Mouse (Mus musculus) CH12.LX (cell line): ENCODE results near the gene Mme. TPM values are rescaled to one million over a fixed set of nuclear protein-coding genes. Genes with fewer than 3 reads are reported as not detected.

Experiments
- DNase-seq: peaks from one replicate; pipeline ENCODE4 v3.0.0-alpha.2; 2013; ENCODE audit errors: extremely low read depth
- H3K27ac ChIP-seq: 2 replicates; pipeline ENCODE4 v1.5.1; 2012; ENCODE audit warnings: low read depth, mild to moderate bottlenecking, control low read depth, moderate library complexity; ENCODE audit not compliant: insufficient read depth
- H3K27me3 ChIP-seq: replicated peaks from 2 replicates; pipeline ENCODE3; 2012; ENCODE audit warnings: inconsistent platforms
- H3K36me3 ChIP-seq, 2 experiments: replicated peaks in 1 of 2; 2 replicates each; pipeline versions ENCODE3 to v1.6.1; 2012; ENCODE audit warnings: inconsistent platforms in 1 of 2, low read length in 1 of 2, mild to moderate bottlenecking in 1 of 2, mixed read lengths in 1 of 2, moderate library complexity in 1 of 2; ENCODE audit not compliant: control insufficient read depth in 1 of 2, insufficient read depth in 1 of 2
- H3K4me1 ChIP-seq, 2 experiments: 2 replicates each; pipeline ENCODE4 v1.6.1; 2012; ENCODE audit warnings: inconsistent platforms in 1 of 2, moderate library complexity in 1 of 2; ENCODE audit not compliant: insufficient read depth in 2 of 2, control insufficient read depth in 1 of 2
- H3K4me2 ChIP-seq: 2 replicates; pipeline ENCODE4 v1.6.1; 2012; ENCODE audit warnings: low read depth, mild to moderate bottlenecking, control low read depth; ENCODE audit not compliant: poor library complexity, insufficient read depth, severe bottlenecking
- H3K4me3 ChIP-seq, 3 experiments: fragments of 150-350 bp in 1 of 3; sonication (generic) in 1 of 3; replicated peaks in 1 of 3; 2 replicates each; pipeline versions ENCODE3 to v1.5.1; 2011 to 2012; ENCODE audit warnings: low read depth in 2 of 3, low read length in 2 of 3, mild to moderate bottlenecking in 2 of 3, moderate library complexity in 2 of 3, control low read depth in 1 of 3, improper control_type of control experiment in 1 of 3, inconsistent platforms in 1 of 3, mixed read lengths in 1 of 3; ENCODE audit not compliant: poor library complexity in 1 of 3
- H3K79me2 ChIP-seq: replicated peaks from 2 replicates; pipeline ENCODE4 v1.6.1; 2012; ENCODE audit warnings: mild to moderate bottlenecking, moderate library complexity; ENCODE audit not compliant: control insufficient read depth, poor library complexity, insufficient read depth, severe bottlenecking; ENCODE audit errors: extremely low read depth
- H3K9ac ChIP-seq: 2 replicates; pipeline ENCODE4 v1.6.1; 2012; ENCODE audit warnings: low read depth, mild to moderate bottlenecking, control low read depth, moderate library complexity; ENCODE audit not compliant: insufficient read depth
- H3K9me3 ChIP-seq: replicated peaks from 2 replicates; pipeline ENCODE3; 2012; ENCODE audit warnings: low read length, inconsistent platforms, mixed read lengths
- CHD1 ChIP-seq: IDR thresholded peaks from 2 replicates; pipeline ENCODE4 v1.6.1; 2012; ENCODE audit warnings: low read depth, low read length, improper control_type of control experiment, inconsistent platforms
- CTCF ChIP-seq, 2 experiments: IDR thresholded peaks in 1 of 2; conservative IDR thresholded peaks in 1 of 2; 2 replicates each; pipeline ENCODE4 v1.5.1; 2011 to 2012; ENCODE audit warnings: low read depth in 2 of 2, low read length in 2 of 2, improper control_type of control experiment in 1 of 2, inconsistent platforms in 1 of 2, mild to moderate bottlenecking in 1 of 2, moderate library complexity in 1 of 2
- ELF1 ChIP-seq: IDR thresholded peaks from 2 replicates; pipeline ENCODE4 v1.6.1; 2014; ENCODE audit warnings: low read depth, mild to moderate bottlenecking, inconsistent platforms, low read length, improper control_type of control experiment
- GABPA ChIP-seq: IDR thresholded peaks from 2 replicates; pipeline ENCODE4 v1.6.1; 2012; ENCODE audit warnings: low read depth, low read length, improper control_type of control experiment, inconsistent platforms; ENCODE audit not compliant: insufficient replicate concordance
- HCFC1 ChIP-seq: IDR thresholded peaks from 2 replicates; pipeline ENCODE4 v1.6.1; 2012; ENCODE audit warnings: low read depth, mild to moderate bottlenecking, inconsistent platforms, low read length, improper control_type of control experiment
- IRF4 ChIP-seq: IDR thresholded peaks from 2 replicates; pipeline ENCODE4 v1.6.1; 2014; ENCODE audit warnings: low read depth, mild to moderate bottlenecking, inconsistent platforms, low read length, improper control_type of control experiment
- KAT2A ChIP-seq: IDR thresholded peaks from 2 replicates; pipeline ENCODE4 v1.6.1; 2012; ENCODE audit warnings: low read length, improper control_type of control experiment, inconsistent platforms; ENCODE audit not compliant: insufficient replicate concordance
- MEF2A ChIP-seq: IDR thresholded peaks from 2 replicates; pipeline ENCODE4 v1.6.1; 2014; ENCODE audit warnings: low read depth, mild to moderate bottlenecking, inconsistent platforms, low read length, improper control_type of control experiment, borderline replicate concordance
- MXI1 ChIP-seq: IDR thresholded peaks from 2 replicates; pipeline ENCODE4 v1.6.1; 2011; ENCODE audit warnings: mild to moderate bottlenecking, low read depth, low read length, improper control_type of control experiment
- MYC ChIP-seq: IDR thresholded peaks from 2 replicates; pipeline ENCODE4 v1.6.1; 2011; ENCODE audit warnings: low read depth, mild to moderate bottlenecking, improper control_type of control experiment, low read length
- NRF1 ChIP-seq: IDR thresholded peaks from 2 replicates; pipeline ENCODE4 v1.6.1; 2014; ENCODE audit warnings: low read depth, mild to moderate bottlenecking, inconsistent platforms, low read length, improper control_type of control experiment, moderate library complexity
- POLR2A ChIP-seq: IDR thresholded peaks from 2 replicates; pipeline ENCODE4 v1.6.1; 2011; ENCODE audit warnings: low read depth, mild to moderate bottlenecking, improper control_type of control experiment, low read length
- POLR2AphosphoS2 ChIP-seq: IDR thresholded peaks from 2 replicates; pipeline ENCODE4 v1.6.1; 2011; ENCODE audit warnings: low read depth, low read length, improper control_type of control experiment
- RCOR1 ChIP-seq: conservative IDR thresholded peaks from 2 replicates; pipeline ENCODE4 v1.6.1; 2012; ENCODE audit warnings: low read depth, mild to moderate bottlenecking, inconsistent platforms, low read length, improper control_type of control experiment
- SIN3A ChIP-seq: IDR thresholded peaks from 2 replicates; pipeline ENCODE4 v1.6.1; 2012; ENCODE audit warnings: low read length, improper control_type of control experiment, inconsistent platforms
- SMC3 ChIP-seq: IDR thresholded peaks from 2 replicates; pipeline ENCODE4 v1.6.1; 2011; ENCODE audit warnings: low read depth, low read length, improper control_type of control experiment
- TBP ChIP-seq: conservative IDR thresholded peaks from 2 replicates; pipeline ENCODE4 v1.6.1; 2011; ENCODE audit warnings: low read depth, low read length, improper control_type of control experiment
- TCF12 ChIP-seq: IDR thresholded peaks from 2 replicates; pipeline ENCODE4 v1.6.1; 2014; ENCODE audit warnings: low read depth, mild to moderate bottlenecking, inconsistent platforms, low read length, improper control_type of control experiment
- UBTF ChIP-seq: IDR thresholded peaks from 2 replicates; pipeline ENCODE4 v1.6.1; 2012; ENCODE audit warnings: low read depth, mild to moderate bottlenecking, inconsistent platforms, low read length, improper control_type of control experiment, moderate library complexity
- USF1 ChIP-seq: IDR thresholded peaks from 2 replicates; pipeline ENCODE4 v1.6.1; 2014; ENCODE audit warnings: low read depth, mild to moderate bottlenecking, inconsistent platforms, low read length, improper control_type of control experiment
- USF2 ChIP-seq: conservative IDR thresholded peaks from 2 replicates; pipeline ENCODE4 v1.6.1; 2011; ENCODE audit warnings: low read depth, low read length, improper control_type of control experiment
- ZMIZ1 ChIP-seq: IDR thresholded peaks from 2 replicates; pipeline ENCODE4 v1.6.1; 2012; ENCODE audit warnings: low read depth, mild to moderate bottlenecking, inconsistent platforms, low read length, improper control_type of control experiment
- ZNF384 ChIP-seq: IDR thresholded peaks from 2 replicates; pipeline ENCODE4 v1.6.1; 2012; ENCODE audit warnings: low read depth, low read length, improper control_type of control experiment, inconsistent platforms
- dilution Hi-C: fragments of 300-500 bp; cut with MboI; formaldehyde crosslinking; loops from 2 replicates; pipeline ENCODE4 v1.14.3; 2020; ENCODE audit warnings: low sequenced_read_pairs; ENCODE audit not compliant: extremely low pct_unique_long_range_greater_than_20kb, extremely low pct_ligation_motif_present
- in situ Hi-C: fragments of 300-500 bp; cut with MboI; formaldehyde crosslinking; loops from 3 replicates; pipeline ENCODE4 v1.14.3; 2019; ENCODE audit warnings: low sequenced_read_pairs, low pct_ligation_motif_present, low pct_unique_long_range_greater_than_20kb, mixed read lengths
- polyA plus RNA-seq: library from polyadenylated mRNA; unstranded; fragments of >175 nt; gene quantifications from 2 replicates; pipeline ENCODE4 v1.2.1, GENCODE M21; 2012; ENCODE audit warnings: low read depth; ENCODE audit not compliant: insufficient read length
- total RNA-seq, 2 experiments: library from RNA; depleted of rRNA; stranded (reverse); fragments of 300-350 nt in 1 of 2; fragments of >200 nt in 1 of 2; gene quantifications; 2 replicates each; pipeline ENCODE4 v1.2.3; 2012 to 2014

The Mme gene
- total and polyA plus RNA-seq, 3 experiments: not detected

DNA sequence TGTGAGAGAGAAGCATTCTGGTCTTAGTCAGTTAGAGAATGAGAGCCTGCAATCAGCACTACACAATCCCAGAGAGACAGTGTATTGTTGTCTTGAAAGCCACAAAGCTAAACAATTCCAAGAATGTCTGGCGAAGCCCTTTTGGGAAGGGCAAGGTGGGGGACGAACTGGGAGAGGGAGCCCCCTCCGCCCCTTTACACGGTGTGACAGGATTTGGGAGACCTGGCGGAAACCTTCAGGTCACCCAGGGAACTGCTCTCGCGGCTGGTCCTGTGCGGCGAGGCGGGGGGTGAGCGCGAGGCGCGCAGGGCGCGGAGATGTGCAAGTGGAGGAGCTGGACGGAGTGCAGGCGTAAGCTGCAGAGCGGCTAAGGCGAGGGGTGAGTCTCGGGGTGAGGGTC, 53.9 kb downstream of the Mme start:
- no peak overlapping the region for H3K4me3 ChIP-seq
- H3K9me3 ChIP-seq: peaks cover 21% of the 10 kb centered on the region
- H3K9ac ChIP-seq: no peak overlapping the region
- H3K36me3 ChIP-seq: no peaks in the 10 kb centered on the region
- no peaks in the 10 kb centered on the region for H3K27me3 ChIP-seq
- no peak for DNase-seq
- TF ChIP-seq TCF12 (no peak), RCOR1 (no peak), SMC3 (no peak), TBP (no peak), USF1 (no peak), ZMIZ1 (no peak), IRF4 (no peak), USF2 (no peak), GABPA (no peak), MXI1 (no peak), ELF1 (no peak), POLR2A (no peak), NRF1 (no peak), KAT2A (no peak), MEF2A (no peak)
- no peaks in the 10 kb centered on the region for H3K4me1 ChIP-seq
- no peak overlapping the region for H3K4me2 ChIP-seq
- dilution Hi-C loops (no loop called here), in situ Hi-C loops (no loop called here)
- no peak overlapping the region for H3K27ac ChIP-seq
- H3K79me2 ChIP-seq: no peaks in the 10 kb centered on the region

- H3K4me1 ChIP-seq: no peaks in the 10 kb centered on the region
- H3K27me3 ChIP-seq: no peaks in the 10 kb centered on the region
- TF ChIP-seq HCFC1 (no peak), RCOR1 (no peak), ZNF384 (no peak), CHD1 (no peak), USF2 (no peak), POLR2A (no peak), CTCF (conservative IDR thresholded peaks at IDR 0.05 in 1 of 2, IDR thresholded peaks at IDR 0.05 in 1 of 2; ENCODE audit: low read depth in 2 of 2, low read length in 2 of 2) (no peak), SIN3A (no peak), UBTF (no peak), MXI1 (no peak), POLR2AphosphoS2 (no peak), TBP (no peak), MYC (no peak)
- no peak overlapping the region for H3K4me2 ChIP-seq
- no peak overlapping the region for H3K27ac ChIP-seq
- in situ Hi-C loops: no loop called here
- H3K9me3 ChIP-seq: peaks cover 21% of the 10 kb centered on the region
- no peak for DNase-seq
- no peaks in the 10 kb centered on the region for H3K79me2 ChIP-seq
- dilution Hi-C loops: no loop called here
- H3K9ac ChIP-seq: no peak overlapping the region
- H3K36me3 ChIP-seq: no peaks in the 10 kb centered on the region
- no peak overlapping the region for H3K4me3 ChIP-seq
Measured at GRCm38 (mm10) chr3:63295657-63296231, 54.4 kb downstream of the Mme start.
